Mouse (Mus musculus): ENCODE measurements around the gene Gm19426. TPM values are rescaled to one million over a fixed set of nuclear protein-coding genes. Genes with fewer than 3 reads are reported as not detected.
A peak's percentile ranks its signal among the peaks of the same experiment; 100 is the strongest.

Gene Gm19426
- polyA plus RNA-seq (2012; rRNA removed): 0.18 and 0.25 TPM in 2 replicates

GRCm38 (mm10) chr2:84743561-84743960 lies at the start of gene Gm19426:
TSS of gene Gm19426 (minus strand) at chr2:84743655.
- peaks cover 11% of the 10 kb centered on the region for H3K4me1 ChIP-seq (ENCODE audit: control insufficient read depth, insufficient read depth, insufficient read length, low read length)
- no peaks in the 10 kb centered on the region for H3K36me3 ChIP-seq (ENCODE audit: control insufficient read depth, insufficient read depth, low read length)
- no peaks in the 10 kb centered on the region for H3K27me3 ChIP-seq (ENCODE audit: control insufficient read depth, insufficient read depth, low read length)
- H3K27ac ChIP-seq (ENCODE audit: insufficient read depth, low read depth, low read length): peak within 1 kb of the TSS; percentile 48; the same call in 1 of the 2 replicates
- under 1% methylated on average over 25 of the region's 25 CpGs for WGBS
- TF ChIP-seq CTCF (IDR thresholded peaks at IDR 0.05; ENCODE audit: extremely low read depth, insufficient read length, insufficient replicate concordance, low read depth, low read length) (no peak), POLR2A (IDR thresholded peaks at IDR 0.05; ENCODE audit: low read depth, low read length) (no peak)
- H3K4me3 ChIP-seq (ENCODE audit: low read depth, low read length): peak within 1 kb of the TSS; percentile 67

- H3K4me1 ChIP-seq (ENCODE audit: control insufficient read depth, insufficient read depth, insufficient read length, low read length): peaks cover 9% of the 10 kb centered on the region
- WGBS: 79% methylated on average over 3 of the region's 3 CpGs
- H3K27ac ChIP-seq (ENCODE audit: insufficient read depth, low read depth, low read length): no peak overlapping the region
- H3K4me3 ChIP-seq (ENCODE audit: low read depth, low read length): no peak overlapping the region
- no peaks in the 10 kb centered on the region for H3K36me3 ChIP-seq (ENCODE audit: control insufficient read depth, insufficient read depth, low read length)
- no peaks in the 10 kb centered on the region for H3K27me3 ChIP-seq (ENCODE audit: control insufficient read depth, insufficient read depth, low read length)
- no peak for TF ChIP-seq POLR2A (IDR thresholded peaks at IDR 0.05; ENCODE audit: low read depth, low read length)
- TF ChIP-seq CTCF (IDR thresholded peaks at IDR 0.05; ENCODE audit: extremely low read depth, insufficient read length, insufficient replicate concordance, low read depth, low read length): no peak
Measured at GRCm38 (mm10) chr2:84793154-84793553, 49.7 kb upstream of the Gm19426 start.

- H3K27me3 ChIP-seq (ENCODE audit: control insufficient read depth, insufficient read depth, low read length): no peaks in the 10 kb centered on the region
- H3K36me3 ChIP-seq (ENCODE audit: control insufficient read depth, insufficient read depth, low read length): no peaks in the 10 kb centered on the region
- H3K4me1 ChIP-seq (ENCODE audit: control insufficient read depth, insufficient read depth, insufficient read length, low read length): peaks cover 10% of the 10 kb centered on the region
- H3K27ac ChIP-seq (ENCODE audit: insufficient read depth, low read depth, low read length): no peak overlapping the region
- 47% methylated on average over 3 of the region's 3 CpGs for WGBS
- no peak for TF ChIP-seq POLR2A (IDR thresholded peaks at IDR 0.05; ENCODE audit: low read depth, low read length)
- no peak for TF ChIP-seq CTCF (IDR thresholded peaks at IDR 0.05; ENCODE audit: extremely low read depth, insufficient read length, insufficient replicate concordance, low read depth, low read length)
- no peak overlapping the region for H3K4me3 ChIP-seq (ENCODE audit: low read depth, low read length)
Measured at GRCm38 (mm10) chr2:84792516-84792915, 49.1 kb upstream of the Gm19426 start.

- no peaks in the 10 kb centered on the region for H3K36me3 ChIP-seq (ENCODE audit: control insufficient read depth, insufficient read depth, low read length)
Measured at GRCm38 (mm10) chr2:84790418-84790817, 47.0 kb upstream of the Gm19426 start.

GRCm38 (mm10) chr2:84788316-84788715 lies 44.9 kb upstream of the Gm19426 start:
- TF ChIP-seq CTCF (IDR thresholded peaks at IDR 0.05; ENCODE audit: extremely low read depth, insufficient read length, insufficient replicate concordance, low read depth, low read length) (no peak), POLR2A (IDR thresholded peaks at IDR 0.05; ENCODE audit: low read depth, low read length) (no peak)
- no peaks in the 10 kb centered on the region for H3K27me3 ChIP-seq (ENCODE audit: control insufficient read depth, insufficient read depth, low read length)

More at GRCm38 (mm10) chr2:84790418-84790817, 47.0 kb upstream of the Gm19426 start:
- Histone ChIP-seq H3K4me3 (ENCODE audit: low read depth, low read length) (no peak overlapping the region), H3K27ac (ENCODE audit: insufficient read depth, low read depth, low read length) (peak overlapping the region; percentile 26; the same call in 1 of the 2 replicates), H3K27me3 (ENCODE audit: control insufficient read depth, insufficient read depth, low read length) (no peaks in the 10 kb centered on the region), H3K4me1 (ENCODE audit: control insufficient read depth, insufficient read depth, insufficient read length, low read length) (peaks cover 7% of the 10 kb centered on the region)
- 56% methylated on average over 9 of the region's 9 CpGs for WGBS
- TF ChIP-seq CTCF (IDR thresholded peaks at IDR 0.05; ENCODE audit: extremely low read depth, insufficient read length, insufficient replicate concordance, low read depth, low read length) (no peak), POLR2A (IDR thresholded peaks at IDR 0.05; ENCODE audit: low read depth, low read length) (no peak)

GRCm38 (mm10) chr2:84783840-84784566 lies 40.5 kb upstream of the Gm19426 start:
- H3K27me3 ChIP-seq (ENCODE audit: control insufficient read depth, insufficient read depth, low read length): no peaks in the 10 kb centered on the region
- no peak overlapping the region for H3K4me3 ChIP-seq (ENCODE audit: low read depth, low read length)
- no peaks in the 10 kb centered on the region for H3K36me3 ChIP-seq (ENCODE audit: control insufficient read depth, insufficient read depth, low read length)
- 71% methylated on average over 3 of the region's 3 CpGs for WGBS
- H3K4me1 ChIP-seq (ENCODE audit: control insufficient read depth, insufficient read depth, insufficient read length, low read length): peaks cover 5% of the 10 kb centered on the region
- TF ChIP-seq POLR2A (IDR thresholded peaks at IDR 0.05; ENCODE audit: low read depth, low read length): no peak
- H3K27ac ChIP-seq (ENCODE audit: insufficient read depth, low read depth, low read length): peak overlapping the region; percentile 31; the same call in 1 of the 2 replicates

More at GRCm38 (mm10) chr2:84788316-84788715, 44.9 kb upstream of the Gm19426 start:
- no peak overlapping the region for H3K4me3 ChIP-seq (ENCODE audit: low read depth, low read length)
- H3K4me1 ChIP-seq (ENCODE audit: control insufficient read depth, insufficient read depth, insufficient read length, low read length): peaks cover 7% of the 10 kb centered on the region
- 49% methylated on average over 3 of the region's 3 CpGs for WGBS
- no peak overlapping the region for H3K27ac ChIP-seq (ENCODE audit: insufficient read depth, low read depth, low read length)
- no peaks in the 10 kb centered on the region for H3K36me3 ChIP-seq (ENCODE audit: control insufficient read depth, insufficient read depth, low read length)

- 76% methylated on average over 1 of the region's 1 CpGs for WGBS
- Histone ChIP-seq H3K36me3 (ENCODE audit: control insufficient read depth, insufficient read depth, low read length) (no peaks in the 10 kb centered on the region), H3K4me3 (ENCODE audit: low read depth, low read length) (no peak overlapping the region), H3K27me3 (ENCODE audit: control insufficient read depth, insufficient read depth, low read length) (no peaks in the 10 kb centered on the region), H3K4me1 (ENCODE audit: control insufficient read depth, insufficient read depth, insufficient read length, low read length) (peaks cover 2% of the 10 kb centered on the region; the same call in 1 of the 2 replicates), H3K27ac (ENCODE audit: insufficient read depth, low read depth, low read length) (no peak overlapping the region)
- TF ChIP-seq POLR2A (IDR thresholded peaks at IDR 0.05; ENCODE audit: low read depth, low read length) (no peak), CTCF (IDR thresholded peaks at IDR 0.05; ENCODE audit: extremely low read depth, insufficient read length, insufficient replicate concordance, low read depth, low read length) (no peak)
Measured at GRCm38 (mm10) chr2:84783315-84783714, 39.9 kb upstream of the Gm19426 start.

Measured in small intestine, adult 2 months (tissue).